Mouse (Mus musculus): ENCODE data around the gene Spon1. TPM values are rescaled to one million over a fixed set of nuclear protein-coding genes. Genes with fewer than 3 reads are reported as not detected.

Gene Spon1
- total and polyA plus RNA-seq, 3 experiments: 8.3 to 11.8 (median 11.5) TPM

DNA sequence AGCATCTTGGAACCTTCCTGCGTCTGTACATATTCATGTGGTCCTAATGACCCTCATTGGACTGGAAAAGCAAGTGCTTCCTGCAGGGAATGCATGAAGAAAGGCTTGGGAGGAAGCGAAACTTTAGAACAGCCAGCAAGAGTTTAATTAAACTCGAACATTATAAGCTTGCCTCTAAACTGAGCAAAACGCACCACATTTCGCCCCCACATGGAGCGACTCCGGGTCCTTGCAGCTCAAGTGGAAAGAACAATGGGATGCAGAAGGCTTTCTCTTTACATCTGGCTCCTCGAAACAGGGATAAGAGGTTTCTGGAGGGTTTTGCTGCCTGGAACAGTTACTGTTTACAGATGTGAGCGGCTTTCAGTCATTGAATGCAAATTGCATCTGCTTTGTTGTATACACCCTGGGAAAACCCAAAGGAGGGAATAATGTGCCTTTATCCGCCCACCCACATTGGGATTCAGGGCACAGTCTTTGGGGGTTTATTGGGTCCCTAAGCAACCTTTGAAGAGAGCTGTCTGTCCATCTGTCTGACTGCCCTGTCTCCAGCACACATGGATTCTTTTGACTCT lies 136.2 kb downstream of the Spon1 start:
- H3K27me3 ChIP-seq (ENCODE audit: control insufficient read depth, insufficient read depth, low read length): no peaks in the 10 kb centered on the region
- H3K4me3 ChIP-seq: no peak overlapping the region
- intact Hi-C loops (cut with DNase I): no loop called here
- no peak overlapping the region for H3K27ac ChIP-seq
- TF ChIP-seq EP300 (IDR thresholded peaks at IDR 0.05; ENCODE audit: insufficient read depth, low read depth, low read length): no peak
- TF ChIP-seq POLR2A (IDR thresholded peaks at IDR 0.05; ENCODE audit: insufficient read depth, low read depth, low read length): no peak
- TF ChIP-seq CTCF (IDR thresholded peaks at IDR 0.05): no peak
- no peaks in the 10 kb centered on the region for H3K79me2 ChIP-seq (replicated peaks; ENCODE audit: control insufficient read depth, insufficient read depth, low read length)
- no peak for DNase-seq
- H3K4me1 ChIP-seq (ENCODE audit: control insufficient read depth, insufficient read depth, low read length): no peaks in the 10 kb centered on the region
- H3K9ac ChIP-seq (ENCODE audit: low read depth, low read length): no peak overlapping the region
- 73% methylated on average over 10 of the region's 10 CpGs for WGBS
- H3K36me3 ChIP-seq (ENCODE audit: control insufficient read depth, insufficient read depth, low read length): no peaks in the 10 kb centered on the region; the same call in 1 of the 2 replicates

DNA sequence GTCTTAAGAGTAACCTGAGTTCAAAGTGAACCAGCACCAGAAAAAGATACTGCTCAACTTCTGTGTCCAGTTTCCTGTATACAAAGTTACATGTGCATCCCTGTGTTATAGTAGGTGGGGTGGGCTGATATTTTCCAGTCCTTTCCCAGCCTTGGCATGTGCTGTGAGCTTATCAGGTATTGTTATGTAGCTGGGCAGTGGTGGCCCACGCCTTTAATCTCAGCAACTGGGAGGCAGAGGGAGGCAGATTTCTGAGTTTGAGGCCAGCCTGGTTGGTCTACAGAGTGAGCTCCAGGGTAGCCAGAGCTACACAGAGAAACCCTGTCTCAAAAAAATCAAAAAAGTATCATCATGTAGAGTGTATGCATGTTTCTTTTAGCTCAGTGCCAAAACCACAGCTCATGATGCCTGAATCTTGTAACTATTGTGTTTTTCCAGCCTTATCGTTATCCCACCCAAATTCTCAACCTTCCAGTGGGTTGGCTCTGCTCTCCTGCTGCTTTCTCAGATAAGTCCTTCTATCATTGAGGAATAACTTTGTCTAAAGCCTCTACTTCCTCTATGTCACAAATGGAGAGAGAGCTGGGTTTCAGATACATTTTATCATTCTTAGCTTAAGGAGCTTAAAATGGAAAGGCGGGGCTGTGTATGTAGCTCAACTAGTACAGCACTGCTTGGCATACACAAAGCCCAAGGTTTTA lies 137.5 kb downstream of the Spon1 start:
- Histone ChIP-seq H3K79me2 (replicated peaks; ENCODE audit: control insufficient read depth, insufficient read depth, low read length) (no peaks in the 10 kb centered on the region), H3K4me1 (ENCODE audit: control insufficient read depth, insufficient read depth, low read length) (no peaks in the 10 kb centered on the region), H3K27me3 (ENCODE audit: control insufficient read depth, insufficient read depth, low read length) (no peaks in the 10 kb centered on the region), H3K9ac (ENCODE audit: low read depth, low read length) (no peak overlapping the region), H3K36me3 (ENCODE audit: control insufficient read depth, insufficient read depth, low read length) (no peaks in the 10 kb centered on the region; the same call in 1 of the 2 replicates), H3K4me3 (no peak overlapping the region), H3K27ac (no peak overlapping the region)
- intact Hi-C loops (cut with DNase I): no loop called here
- WGBS: 69% methylated on average over 3 of the region's 3 CpGs
- no peak for TF ChIP-seq CTCF (IDR thresholded peaks at IDR 0.05)
- no peak for TF ChIP-seq EP300 (IDR thresholded peaks at IDR 0.05; ENCODE audit: insufficient read depth, low read depth, low read length)
- no peak for TF ChIP-seq POLR2A (IDR thresholded peaks at IDR 0.05; ENCODE audit: insufficient read depth, low read depth, low read length)
- DNase-seq: no peak

DNA sequence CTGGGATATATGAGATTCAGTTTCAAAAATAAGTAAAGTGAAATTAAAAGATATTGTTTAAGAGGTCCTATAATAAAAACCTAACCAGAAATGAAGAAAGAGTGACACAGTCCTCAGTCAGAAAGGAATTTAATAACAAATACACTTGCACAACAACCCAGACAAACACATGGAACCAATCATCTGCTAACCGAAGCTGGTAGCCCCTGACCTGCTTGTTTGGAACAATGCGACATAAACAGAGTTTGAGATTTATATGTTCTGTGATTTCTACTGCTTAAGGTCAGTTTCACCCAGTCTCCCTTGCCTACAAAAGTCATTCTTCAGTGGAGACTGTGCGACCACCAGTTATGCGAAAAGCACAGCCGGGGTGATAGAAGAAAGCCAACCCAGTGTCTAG lies 138.1 kb downstream of the Spon1 start:
- 93% methylated on average over 5 of the region's 5 CpGs for WGBS

DNA sequence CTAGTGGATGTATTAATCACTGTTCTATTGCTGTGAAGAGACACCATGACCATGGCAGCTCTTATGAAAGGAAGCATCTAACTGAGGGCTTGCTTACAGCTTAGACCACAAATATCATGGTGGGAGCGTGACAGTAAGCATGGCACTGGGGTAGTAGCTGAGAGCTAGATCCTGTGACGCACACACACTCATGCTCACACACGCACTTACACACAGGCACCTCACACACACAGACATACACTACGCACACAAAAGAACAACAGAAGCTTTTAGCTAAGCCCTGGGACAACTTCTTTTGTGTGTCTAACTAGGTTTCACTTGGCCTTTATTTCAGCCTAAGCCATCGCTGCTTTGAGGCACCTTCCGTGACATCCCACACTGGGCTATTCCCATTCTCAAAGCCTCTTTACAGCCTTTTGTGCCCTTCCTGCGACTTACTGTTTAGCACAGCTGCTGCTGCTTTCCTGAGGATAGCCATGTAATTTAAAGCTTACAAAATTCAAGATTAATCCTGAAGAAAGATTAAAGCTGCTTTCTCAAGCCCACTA lies 138.6 kb downstream of the Spon1 start:
- intact Hi-C loops (cut with DNase I): no loop called here
- Histone ChIP-seq H3K27ac (no peak overlapping the region), H3K4me1 (ENCODE audit: control insufficient read depth, insufficient read depth, low read length) (no peaks in the 10 kb centered on the region), H3K27me3 (ENCODE audit: control insufficient read depth, insufficient read depth, low read length) (no peaks in the 10 kb centered on the region), H3K9ac (ENCODE audit: low read depth, low read length) (no peak overlapping the region), H3K4me3 (no peak overlapping the region), H3K36me3 (ENCODE audit: control insufficient read depth, insufficient read depth, low read length) (no peaks in the 10 kb centered on the region; the same call in 1 of the 2 replicates), H3K79me2 (replicated peaks; ENCODE audit: control insufficient read depth, insufficient read depth, low read length) (no peaks in the 10 kb centered on the region)
- DNase-seq: no peak
- 95% methylated on average over 7 of the region's 7 CpGs for WGBS
- TF ChIP-seq POLR2A (IDR thresholded peaks at IDR 0.05; ENCODE audit: insufficient read depth, low read depth, low read length) (no peak), CTCF (IDR thresholded peaks at IDR 0.05) (no peak), EP300 (IDR thresholded peaks at IDR 0.05; ENCODE audit: insufficient read depth, low read depth, low read length) (no peak)

More for the DNA sequence above, 138.1 kb downstream of the Spon1 start:
- Histone ChIP-seq H3K4me3 (no peak overlapping the region), H3K27me3 (ENCODE audit: control insufficient read depth, insufficient read depth, low read length) (no peaks in the 10 kb centered on the region), H3K9ac (ENCODE audit: low read depth, low read length) (no peak overlapping the region), H3K36me3 (ENCODE audit: control insufficient read depth, insufficient read depth, low read length) (no peaks in the 10 kb centered on the region; the same call in 1 of the 2 replicates), H3K79me2 (replicated peaks; ENCODE audit: control insufficient read depth, insufficient read depth, low read length) (no peaks in the 10 kb centered on the region), H3K27ac (no peak overlapping the region), H3K4me1 (ENCODE audit: control insufficient read depth, insufficient read depth, low read length) (no peaks in the 10 kb centered on the region)
- TF ChIP-seq EP300 (IDR thresholded peaks at IDR 0.05; ENCODE audit: insufficient read depth, low read depth, low read length) (no peak), CTCF (IDR thresholded peaks at IDR 0.05) (no peak), POLR2A (IDR thresholded peaks at IDR 0.05; ENCODE audit: insufficient read depth, low read depth, low read length) (no peak)
- intact Hi-C loops (cut with DNase I): no loop called here
- no peak for DNase-seq

- H3K4me1 ChIP-seq (ENCODE audit: control insufficient read depth, insufficient read depth, low read length): no peaks in the 10 kb centered on the region
- TF ChIP-seq EP300 (IDR thresholded peaks at IDR 0.05; ENCODE audit: insufficient read depth, low read depth, low read length) (no peak), POLR2A (IDR thresholded peaks at IDR 0.05; ENCODE audit: insufficient read depth, low read depth, low read length) (no peak), CTCF (IDR thresholded peaks at IDR 0.05) (no peak)
- no peak overlapping the region for H3K4me3 ChIP-seq
- no peaks in the 10 kb centered on the region for H3K79me2 ChIP-seq (replicated peaks; ENCODE audit: control insufficient read depth, insufficient read depth, low read length)
- intact Hi-C loops (cut with DNase I): no loop called here
- H3K9ac ChIP-seq (ENCODE audit: low read depth, low read length): no peak overlapping the region
- peak; percentile 17 to 31 for DNase-seq
- no peaks in the 10 kb centered on the region for H3K27me3 ChIP-seq (ENCODE audit: control insufficient read depth, insufficient read depth, low read length)
- H3K36me3 ChIP-seq (ENCODE audit: control insufficient read depth, insufficient read depth, low read length): no peaks in the 10 kb centered on the region
- H3K27ac ChIP-seq: no peak overlapping the region
- 41% methylated on average over 12 of the region's 12 CpGs for WGBS
These were observed 143.5 kb downstream of the Spon1 start for GRCm38 (mm10) chr7:113909161-113909825.

All from heart, adult 2 months (tissue).